Mouse (Mus musculus) brain, embryonic 14.5 days (tissue): ENCODE results near the gene Col5a3.
"Not testable (repeated sequence)": the region's sequence is repeated elsewhere in the genome, so short reads cannot be mapped to it uniquely, and the experiment has no call there.

ENCODE experiments used
- CTCF ChIP-seq: fragments of 200-500 bp; IDR thresholded peaks from 2 replicates; pipeline ENCODE4 v1.5.1; 2012; ENCODE audit warnings: inconsistent platforms, mild to moderate bottlenecking, moderate library complexity, borderline replicate concordance; ENCODE audit not compliant: insufficient read depth, insufficient read length; ENCODE audit errors: extremely low read depth
- POLR2A ChIP-seq: fragments of 200-500 bp; IDR thresholded peaks from 2 replicates; pipeline ENCODE4 v1.6.1; 2012; ENCODE audit warnings: mild to moderate bottlenecking, inconsistent platforms, borderline replicate concordance; ENCODE audit not compliant: poor library complexity, insufficient read depth, insufficient read length, severe bottlenecking; ENCODE audit errors: extremely low read depth

GRCm38 (mm10) chr9:20835431-20835954 is 20.6 kb upstream of the Col5a3 start:
- TF ChIP-seq CTCF, POLR2A: not testable (repeated sequence)
